Mouse (Mus musculus) embryo, embryonic 11 days (tissue): ENCODE results near the gene Ctnnb1.
"Not testable (repeated sequence)": the region's sequence is repeated elsewhere in the genome, so short reads cannot be mapped to it uniquely, and the experiment has no call there.

Experiments
- DNase-seq: peaks from one replicate; pipeline ENCODE4 v3.0.0-alpha.2; 2015

Gene Ctnnb1

GRCm38 (mm10) chr9:120929081-120929480, at the start of gene Ctnnb1:
TSS of gene Ctnnb1 (plus strand) at chr9:120929216.
- no peak for DNase-seq

GRCm38 (mm10) chr9:120880286-120880685, 48.7 kb upstream of the Ctnnb1 start:
- no peak for DNase-seq

DNA sequence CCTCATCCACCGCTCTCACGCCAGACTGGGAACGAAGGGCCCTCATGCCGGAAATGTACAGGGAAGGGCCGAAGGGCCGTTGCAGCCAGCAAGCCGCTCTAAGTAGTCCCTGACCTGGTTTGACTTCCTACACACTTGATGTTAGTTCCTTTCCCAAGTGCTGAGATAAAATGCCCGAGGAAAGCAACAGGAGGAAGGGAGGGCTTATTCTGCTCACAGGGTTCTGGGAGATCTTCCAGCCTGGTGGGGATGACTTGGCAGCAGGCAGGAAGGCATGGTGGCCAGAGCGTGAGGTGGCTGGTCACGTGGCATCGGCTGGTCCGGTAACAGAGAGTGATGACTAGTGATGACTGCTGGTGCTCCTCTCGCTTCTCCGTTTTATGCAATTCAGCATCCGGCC, 47.9 kb upstream of the Ctnnb1 start:
- no peak for DNase-seq

DNA sequence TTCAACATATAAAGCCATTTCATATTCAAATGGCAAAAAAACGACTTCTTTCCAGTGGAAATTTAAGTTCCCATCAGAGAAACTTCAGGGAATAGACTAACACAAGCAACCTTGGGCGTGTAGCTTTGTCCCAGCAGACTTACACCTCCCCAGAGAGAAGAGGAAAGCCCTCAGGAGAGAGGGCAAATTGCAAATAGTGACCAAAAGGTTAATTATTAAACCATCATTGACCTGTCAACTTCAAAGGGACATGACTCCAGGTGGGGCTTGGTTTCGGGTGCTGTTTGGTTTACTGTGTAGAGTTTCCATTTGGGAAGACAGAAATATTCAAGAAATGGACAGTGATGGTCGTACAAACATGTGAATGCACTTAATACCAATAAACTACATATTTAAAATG, 47.2 kb upstream of the Ctnnb1 start:
- no peak for DNase-seq

DNA sequence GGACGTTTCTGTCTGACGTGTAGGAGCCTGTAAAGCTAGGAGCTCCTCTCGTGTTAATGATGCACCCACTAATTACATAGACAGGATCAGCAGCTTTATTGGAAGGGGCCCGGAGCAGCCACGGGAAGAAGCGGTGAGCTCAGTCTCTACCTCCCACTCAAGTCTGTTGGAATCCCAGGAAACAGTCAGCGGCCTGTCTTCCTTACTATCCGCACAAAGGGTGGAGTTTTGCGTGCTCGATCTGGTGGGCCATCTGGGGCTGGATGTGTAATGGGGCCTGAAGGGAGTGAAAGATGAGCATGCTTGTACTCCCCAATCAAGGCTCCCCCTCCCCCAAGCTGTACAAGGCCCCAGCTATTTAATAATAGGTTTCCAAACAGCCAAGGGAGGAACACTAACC, 44.3 kb upstream of the Ctnnb1 start:
- DNase-seq, result peak; percentile 27

- DNase-seq, result no peak
These were observed 41.4 kb upstream of the Ctnnb1 start for GRCm38 (mm10) chr9:120887631-120888030.

- no peak for DNase-seq
These were observed 35.6 kb upstream of the Ctnnb1 start for GRCm38 (mm10) chr9:120893435-120893834.

GRCm38 (mm10) chr9:120893971-120894370, 35.0 kb upstream of the Ctnnb1 start:
- DNase-seq, result no peak

DNA sequence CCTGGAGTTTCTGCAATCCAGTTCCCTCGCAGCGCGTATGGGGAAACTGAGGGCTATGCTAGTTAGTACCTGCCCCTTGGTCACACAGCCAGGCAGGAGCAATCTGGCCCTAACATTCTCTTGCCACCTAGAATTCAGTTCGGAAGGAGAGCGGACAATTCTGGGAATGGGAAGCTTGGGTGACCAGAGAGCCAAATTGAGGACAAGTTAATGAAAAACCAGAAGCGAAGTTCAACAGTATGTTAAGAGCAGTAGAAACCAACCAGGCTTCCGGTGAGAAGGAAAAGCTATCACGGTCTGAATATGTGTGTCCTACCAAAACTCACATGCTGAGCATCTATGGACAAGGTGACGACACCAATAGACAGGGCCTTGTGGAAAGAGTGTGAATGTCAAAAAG, 34.6 kb upstream of the Ctnnb1 start:
- no peak for DNase-seq

DNA sequence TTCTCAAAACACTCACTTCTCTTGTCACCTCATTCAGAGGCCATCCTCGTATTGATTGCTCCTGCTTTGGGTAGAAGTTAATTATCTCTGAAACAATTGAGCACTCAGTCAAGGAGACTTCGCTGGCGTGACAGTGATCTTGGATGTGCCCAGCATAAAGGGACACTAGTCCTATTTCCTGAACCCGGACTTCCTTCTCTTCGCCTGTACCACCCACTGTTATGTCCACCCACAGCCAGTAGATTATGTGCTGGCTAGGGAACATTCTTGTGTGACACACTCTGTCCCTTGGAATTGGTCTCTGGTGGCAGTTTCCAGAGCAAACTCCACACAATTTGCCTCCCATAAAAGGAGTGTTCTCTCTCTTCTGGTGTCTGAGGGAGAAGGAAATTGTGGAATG, 32.5 kb upstream of the Ctnnb1 start:
- DNase-seq, result no peak

GRCm38 (mm10) chr9:120897269-120897668, 31.7 kb upstream of the Ctnnb1 start:
- no peak for DNase-seq

DNA sequence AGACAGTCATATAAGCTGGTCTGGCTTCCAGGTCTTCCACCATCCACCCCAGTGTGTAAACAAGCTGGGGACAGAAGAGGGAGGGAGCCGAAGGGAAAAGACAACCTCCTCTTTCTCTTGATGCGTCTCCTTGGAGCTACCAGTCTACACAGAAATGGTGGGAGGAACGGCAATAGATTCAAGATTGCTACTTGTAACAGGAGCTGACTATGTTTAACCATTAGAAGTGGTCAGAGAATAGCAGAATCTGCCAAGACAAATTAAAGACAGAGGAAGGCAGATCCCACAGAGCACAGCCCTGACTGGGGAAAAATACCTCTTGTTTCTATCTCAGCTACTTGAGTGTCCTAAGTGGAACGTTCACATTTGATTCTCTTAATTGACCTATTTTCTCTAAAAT, 29.2 kb upstream of the Ctnnb1 start:
- DNase-seq, result no peak

DNA sequence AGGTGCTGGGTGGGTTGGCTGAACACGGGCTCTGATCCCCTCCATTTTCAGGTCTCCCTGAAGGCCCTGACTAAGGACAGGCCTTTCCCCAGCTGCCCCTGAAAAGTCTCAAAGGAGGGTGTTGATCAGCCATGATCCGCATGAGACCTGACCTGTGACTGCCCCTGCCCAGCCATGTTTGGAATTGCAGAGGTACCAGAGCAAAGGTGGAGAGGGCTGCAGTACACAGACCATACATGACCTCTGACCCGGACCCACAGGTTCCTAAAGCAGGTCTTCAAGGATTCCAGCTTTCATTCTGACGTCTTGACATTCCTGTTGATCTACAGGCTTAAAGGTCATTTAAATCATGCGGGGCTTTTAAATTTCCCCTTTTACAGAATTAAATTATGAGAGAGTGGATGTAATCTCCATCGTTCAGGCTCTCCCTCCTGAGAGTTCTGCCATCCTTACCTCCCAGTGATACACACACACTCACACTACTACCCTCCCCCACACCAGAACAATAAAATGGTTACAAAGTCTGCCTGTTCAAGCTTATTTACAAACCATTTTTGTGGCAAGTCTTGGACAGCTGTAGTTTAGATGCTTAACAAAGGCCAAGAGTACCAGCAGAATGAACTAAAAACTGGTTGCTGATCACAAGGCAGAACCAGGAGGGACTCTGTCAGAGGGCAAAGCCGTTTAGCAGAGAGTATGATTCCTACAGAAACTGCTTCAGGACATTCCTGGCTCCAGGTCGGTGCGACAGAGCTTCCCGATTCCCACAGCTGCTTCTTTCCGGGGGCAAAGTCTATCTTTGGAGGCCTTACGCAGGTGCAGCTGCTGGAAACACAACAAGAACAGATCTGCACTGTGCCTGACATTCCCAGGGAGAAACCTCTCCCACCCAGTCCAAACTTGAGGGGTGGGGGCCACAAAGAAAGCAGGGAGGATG, 28.4 kb upstream of the Ctnnb1 start:
- no peak for DNase-seq

- no peak for DNase-seq
These were observed 26.5 kb upstream of the Ctnnb1 start for GRCm38 (mm10) chr9:120902562-120902961.

DNA sequence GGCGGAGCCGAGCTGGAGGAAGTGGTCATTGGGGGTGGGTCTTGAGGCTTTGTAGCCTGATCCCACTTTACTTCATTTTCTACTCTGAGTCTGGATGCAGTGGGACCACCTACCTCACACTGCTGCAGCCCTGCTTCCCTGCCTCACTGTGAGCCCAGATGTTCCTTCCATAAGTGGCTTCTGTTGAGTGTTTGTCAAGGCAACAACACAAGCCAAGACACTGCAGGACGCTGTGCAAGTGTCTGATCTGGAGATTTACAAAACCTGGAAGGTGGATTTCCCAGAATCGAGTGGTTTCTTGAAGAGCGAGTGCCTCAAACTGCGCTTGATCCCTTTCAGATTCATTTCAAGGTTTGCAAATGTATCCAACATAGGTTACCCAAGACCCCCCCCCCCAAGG, 20.6 kb upstream of the Ctnnb1 start:
- DNase-seq, result no peak

- no peak for DNase-seq
These were observed 15.9 kb upstream of the Ctnnb1 start for GRCm38 (mm10) chr9:120913152-120913551.

DNA sequence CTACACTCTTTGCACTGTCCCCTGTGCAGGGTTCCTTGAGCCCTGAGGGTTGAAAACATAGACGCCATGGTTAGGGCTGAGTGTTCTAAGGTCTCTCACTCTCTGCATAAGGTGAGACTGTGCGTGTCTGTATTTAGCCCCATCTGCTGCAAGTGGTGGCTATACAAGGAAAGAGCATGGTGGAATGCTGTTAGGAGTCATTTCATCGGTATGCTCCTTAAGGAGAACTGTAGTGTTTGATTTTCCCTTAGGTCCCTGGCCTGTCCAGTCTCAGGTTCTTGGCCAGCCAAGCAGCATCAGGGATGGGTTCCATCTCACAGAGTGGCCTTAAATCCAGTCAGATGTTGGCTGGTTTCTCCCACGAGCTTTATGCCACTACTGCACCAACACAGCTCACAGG, 14.6 kb upstream of the Ctnnb1 start:
- DNase-seq, result no peak

DNA sequence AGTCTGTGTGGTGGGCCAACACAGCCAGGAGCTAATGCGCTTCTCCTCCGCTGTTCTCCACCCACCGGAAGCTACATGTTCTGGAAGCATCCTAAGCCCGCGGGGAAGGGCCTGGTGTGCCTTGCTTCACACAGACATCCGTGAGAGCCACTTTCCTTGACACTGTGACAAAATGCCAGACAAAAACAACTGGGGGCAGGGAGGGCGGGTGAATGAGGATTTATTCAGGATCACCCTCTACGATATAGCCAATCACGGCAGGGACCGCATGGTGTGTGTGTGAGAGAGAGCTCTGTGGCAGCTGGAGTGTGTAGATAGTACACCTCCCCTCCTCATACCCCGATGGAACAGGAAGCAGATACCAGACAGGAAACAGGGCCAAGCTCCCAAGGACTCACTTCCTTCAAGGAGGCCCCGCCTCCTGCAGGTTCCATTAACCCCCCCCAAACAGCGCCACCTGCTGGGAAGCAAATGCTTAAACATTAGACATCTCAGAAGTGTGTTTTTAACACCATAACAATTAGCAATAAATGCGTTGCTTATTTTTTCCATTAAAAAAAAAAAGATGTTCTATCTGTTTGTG, 14.0 kb upstream of the Ctnnb1 start:
- DNase-seq, result no peak

DNA sequence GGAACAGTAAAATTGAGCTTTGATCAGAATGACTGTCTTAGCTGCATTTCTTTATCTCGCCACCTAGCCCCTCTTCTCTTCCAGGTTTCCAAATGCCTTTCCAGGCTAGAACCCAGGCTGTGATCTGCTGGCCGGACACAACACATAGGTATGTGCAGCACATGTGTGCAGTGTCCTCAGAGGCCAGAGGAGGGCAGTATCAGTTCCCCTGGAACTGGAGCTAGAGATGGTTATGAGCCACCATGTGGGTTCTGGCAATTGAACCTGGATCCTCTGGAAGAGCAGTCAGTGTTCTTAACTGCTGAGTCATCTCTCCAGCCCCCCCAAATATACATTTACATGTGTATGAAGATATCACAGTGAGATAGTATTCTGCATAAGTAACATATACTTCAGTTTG, 11.4 kb upstream of the Ctnnb1 start:
- DNase-seq, result not testable (repeated sequence)

GRCm38 (mm10) chr9:120918211-120918610, 10.8 kb upstream of the Ctnnb1 start:
- no peak for DNase-seq

DNA sequence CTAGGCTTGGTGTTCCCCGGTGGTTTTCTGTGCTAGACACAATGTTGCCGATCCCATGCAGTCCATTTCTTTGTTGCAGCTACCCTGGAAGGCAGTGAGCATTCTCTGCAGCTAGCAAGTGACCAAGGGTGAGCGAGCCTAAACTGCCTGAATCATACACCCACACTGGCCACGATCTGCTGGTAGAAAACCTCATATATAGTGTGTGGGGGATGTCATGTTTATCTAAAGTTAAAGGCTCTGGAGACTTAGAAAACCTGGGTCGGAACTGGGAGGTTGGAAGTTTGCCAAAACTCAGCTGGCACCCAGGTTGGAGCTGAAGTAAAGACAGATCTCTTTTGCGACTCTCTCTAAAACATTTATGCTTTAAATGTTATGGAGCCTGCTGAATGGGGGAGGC, 10.4 kb upstream of the Ctnnb1 start:
- no peak for DNase-seq

DNA sequence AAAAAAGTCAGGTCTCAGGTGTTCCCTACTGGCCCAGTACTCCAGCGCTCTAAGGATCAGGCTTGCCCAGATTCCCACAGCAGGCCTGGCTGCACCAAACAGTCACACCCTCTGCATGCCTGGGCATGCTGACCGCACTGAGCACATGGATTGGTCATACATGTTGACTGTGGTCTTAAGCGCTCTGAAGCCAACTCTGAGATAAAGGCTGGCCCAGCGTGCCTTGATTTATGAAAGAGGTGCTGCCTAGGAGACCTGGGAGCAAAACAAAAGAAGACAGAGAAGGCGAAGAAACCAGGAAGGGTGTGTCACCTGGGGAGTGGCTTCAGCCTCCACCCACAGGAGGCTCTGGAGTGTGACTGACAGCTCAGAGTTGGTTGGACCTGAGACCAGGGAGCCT, 9.9 kb upstream of the Ctnnb1 start:
- no peak for DNase-seq

DNA sequence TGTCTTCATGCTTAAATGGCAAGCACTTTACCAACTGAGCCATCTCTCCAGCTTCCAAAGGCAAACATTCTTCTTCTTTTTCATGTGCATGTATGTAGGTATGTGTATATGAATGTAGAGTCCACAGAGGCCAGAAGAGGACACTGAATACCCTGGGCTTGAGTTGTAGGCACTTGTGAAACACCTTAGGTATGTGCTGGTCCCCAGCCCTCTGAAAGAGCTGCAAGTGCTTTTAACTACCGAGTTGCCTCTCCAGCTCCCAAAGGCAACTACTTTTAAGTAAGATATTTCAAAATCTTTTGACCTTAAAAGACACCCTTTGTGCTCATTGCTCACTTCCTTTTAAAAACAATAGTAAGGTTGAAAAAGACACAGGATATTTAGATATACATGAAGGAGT, 2.9 kb upstream of the Ctnnb1 start:
- DNase-seq, result no peak

DNA sequence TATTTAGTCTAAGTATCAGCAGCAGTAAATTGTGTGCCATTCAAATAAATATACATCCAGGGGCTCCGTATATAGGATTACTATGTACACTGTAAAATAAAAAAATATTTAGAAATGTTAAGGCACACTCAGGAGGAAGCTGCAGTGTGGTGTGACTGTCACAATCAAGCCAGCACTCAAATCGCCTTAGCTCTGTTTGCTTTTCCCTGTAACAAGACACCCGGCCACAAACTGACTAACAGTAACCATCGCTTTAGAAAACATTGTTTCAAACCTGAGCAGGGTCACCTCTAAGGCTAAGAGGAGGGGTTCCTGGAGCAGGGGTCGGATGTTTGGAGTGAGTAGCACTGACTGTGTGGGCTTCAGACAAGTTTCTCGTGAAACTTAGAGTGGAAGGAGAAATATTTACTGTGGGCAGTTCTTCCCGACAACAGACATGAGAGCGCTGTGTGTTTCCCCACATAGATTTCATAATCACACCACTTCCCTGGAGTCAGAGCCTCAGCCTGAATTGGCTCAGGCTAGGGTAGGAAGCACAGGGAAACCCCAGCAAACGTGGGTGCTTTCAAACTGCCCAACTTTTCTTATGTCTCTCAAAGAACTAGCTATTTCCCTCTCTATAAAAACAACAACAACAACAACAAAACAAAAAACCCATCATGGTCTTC, 1.9 kb upstream of the Ctnnb1 start:
- DNase-seq, result no peak
